Mouse (Mus musculus) liver, embryonic 15.5 days (tissue): ENCODE data around the gene Hoxd13. TPM values are rescaled to one million over a fixed set of nuclear protein-coding genes. Genes with fewer than 3 reads are reported as not detected.

Experiments used
- ATAC-seq: fragments of 200-750 bp; cut with Nextera tagmentation; 2 replicates; pipeline ENCODE4 v1.8.0; 2017; ENCODE audit warnings: moderate number of reproducible peaks, mild to moderate bottlenecking, moderate library complexity; ENCODE audit not compliant: insufficient read depth
- H3K27ac ChIP-seq: fragments of 300-500 bp; sonication (generic); replicated peaks from 2 replicates; pipeline ENCODE4 v1.5.1; 2015; ENCODE audit warnings: mild to moderate bottlenecking, inconsistent platforms
- H3K27me3 ChIP-seq: fragments of 300-500 bp; sonication (generic); 2 replicates; pipeline ENCODE4 v1.6.1; 2015; ENCODE audit warnings: mild to moderate bottlenecking, inconsistent platforms
- H3K36me3 ChIP-seq: fragments of 300-500 bp; sonication (generic); replicated peaks from 2 replicates; pipeline ENCODE4 v1.6.1; 2015; ENCODE audit warnings: moderate library complexity, mild to moderate bottlenecking, inconsistent platforms
- H3K4me1 ChIP-seq: fragments of 300-500 bp; sonication (generic); replicated peaks from 2 replicates; pipeline ENCODE4 v1.6.1; 2015; ENCODE audit warnings: inconsistent platforms
- H3K4me2 ChIP-seq: fragments of 300-500 bp; sonication (generic); 2 replicates; pipeline ENCODE4 v1.6.1; 2015; ENCODE audit warnings: moderate library complexity, mild to moderate bottlenecking, inconsistent platforms
- H3K4me3 ChIP-seq: fragments of 300-500 bp; sonication (generic); replicated peaks from 2 replicates; pipeline ENCODE4 v1.5.1; 2015; ENCODE audit warnings: mild to moderate bottlenecking, inconsistent platforms
- H3K9ac ChIP-seq: fragments of 300-500 bp; sonication (generic); 2 replicates; pipeline ENCODE4 v1.6.1; 2015; ENCODE audit warnings: moderate library complexity, mild to moderate bottlenecking, inconsistent platforms
- H3K9me3 ChIP-seq: fragments of 300-500 bp; sonication (generic); replicated peaks from 2 replicates; pipeline ENCODE4 v1.6.1; 2016; ENCODE audit warnings: inconsistent platforms
- WGBS: fragments of 180-500 bp; shearing (Covaris S2); methylation state at CpG from one replicate; pipeline ENCODE4 v1.1.7; 2015; ENCODE audit warnings: mixed read lengths; ENCODE audit not compliant: insufficient replicate concordance; 5-methylcytosine and 5-hydroxymethylcytosine counted together
- polyA plus RNA-seq: library from polyadenylated mRNA; unstranded; fragments of >200 nt; fragmentation: Nextera tagmentation; extraction: Ambion mirVana; gene quantifications from 2 replicates; pipeline ENCODE4 v1.2.1, GENCODE M21; 2015

The Hoxd13 gene
- polyA plus RNA-seq, 1 experiment from 2014 or later = not detected

DNA sequence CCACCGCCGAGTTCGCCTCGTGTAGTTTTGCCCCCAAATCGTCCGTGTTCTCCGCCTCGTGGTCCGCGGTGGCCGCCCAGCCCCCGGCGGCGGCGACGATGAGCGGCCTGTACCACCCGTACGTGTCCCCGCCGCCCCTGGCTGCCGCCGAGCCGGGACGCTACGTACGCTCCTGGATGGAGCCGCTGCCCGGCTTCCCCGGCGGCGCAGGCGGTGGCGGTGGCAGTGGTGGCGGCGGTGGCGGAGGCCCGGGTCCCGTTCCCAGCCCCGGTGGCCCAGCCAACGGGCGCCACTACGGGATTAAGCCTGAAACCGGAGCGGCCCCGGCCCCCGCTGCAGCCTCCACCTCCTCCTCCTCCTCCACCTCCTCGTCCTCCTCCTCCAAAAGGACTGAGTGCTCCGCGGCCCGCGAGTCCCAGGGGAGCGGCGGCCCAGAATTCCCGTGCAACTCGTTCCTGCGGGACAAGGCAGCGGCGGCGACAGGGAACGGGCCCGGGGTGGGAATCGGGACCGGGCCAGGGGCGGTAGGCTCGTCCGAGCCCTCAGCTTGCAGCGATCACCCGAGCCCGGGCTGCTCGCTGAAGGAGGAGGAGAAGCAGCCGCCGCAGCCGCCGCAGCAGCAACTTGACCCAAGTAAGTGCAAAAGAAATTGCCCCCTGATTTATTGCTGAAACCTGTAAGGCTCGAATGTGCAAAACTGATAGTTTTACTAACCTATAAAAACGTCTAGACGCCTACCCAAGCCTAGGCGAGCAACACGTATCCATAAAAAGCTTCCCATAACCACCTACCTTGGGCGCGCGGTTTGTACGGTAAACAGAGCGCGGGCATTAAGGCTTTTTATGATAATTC lies 30.3 kb downstream of the Hoxd13 start:
- WGBS = 1% methylated on average over 84 of the region's 86 CpGs
- H3K9ac ChIP-seq = no peak overlapping the region
- H3K4me3 ChIP-seq = peak overlapping the region; percentile 30
- peaks cover 100% of the 10 kb centered on the region for H3K27me3 ChIP-seq
- no peak for ATAC-seq
- H3K4me2 ChIP-seq = peak overlapping the region; percentile 55
- no peaks in the 10 kb centered on the region for H3K9me3 ChIP-seq
- H3K4me1 ChIP-seq = peaks cover 6% of the 10 kb centered on the region
- no peaks in the 10 kb centered on the region for H3K36me3 ChIP-seq
- no peak overlapping the region for H3K27ac ChIP-seq

DNA sequence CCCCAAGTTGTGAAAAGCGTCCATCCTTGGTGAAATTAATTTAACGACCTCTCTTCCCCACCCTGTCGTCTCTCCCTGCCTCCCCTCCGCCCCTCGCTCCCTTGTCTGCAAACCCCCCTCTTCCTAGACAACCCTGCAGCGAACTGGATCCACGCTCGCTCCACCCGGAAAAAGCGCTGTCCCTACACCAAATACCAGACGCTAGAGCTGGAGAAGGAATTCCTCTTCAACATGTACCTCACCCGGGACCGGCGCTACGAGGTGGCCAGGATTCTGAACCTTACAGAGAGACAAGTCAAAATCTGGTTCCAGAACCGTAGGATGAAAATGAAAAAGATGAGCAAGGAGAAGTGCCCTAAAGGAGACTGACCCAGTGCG lies 30.9 kb downstream of the Hoxd13 start:
- ATAC-seq = no peak
- no peak overlapping the region for H3K4me3 ChIP-seq
- WGBS = 4% methylated on average over 17 of the region's 17 CpGs
- H3K36me3 ChIP-seq = no peaks in the 10 kb centered on the region
- H3K4me1 ChIP-seq = peaks cover 6% of the 10 kb centered on the region
- H3K9ac ChIP-seq = no peak overlapping the region
- no peak overlapping the region for H3K4me2 ChIP-seq
- no peaks in the 10 kb centered on the region for H3K9me3 ChIP-seq
- H3K27ac ChIP-seq = no peak overlapping the region
- H3K27me3 ChIP-seq = peaks cover 100% of the 10 kb centered on the region

DNA sequence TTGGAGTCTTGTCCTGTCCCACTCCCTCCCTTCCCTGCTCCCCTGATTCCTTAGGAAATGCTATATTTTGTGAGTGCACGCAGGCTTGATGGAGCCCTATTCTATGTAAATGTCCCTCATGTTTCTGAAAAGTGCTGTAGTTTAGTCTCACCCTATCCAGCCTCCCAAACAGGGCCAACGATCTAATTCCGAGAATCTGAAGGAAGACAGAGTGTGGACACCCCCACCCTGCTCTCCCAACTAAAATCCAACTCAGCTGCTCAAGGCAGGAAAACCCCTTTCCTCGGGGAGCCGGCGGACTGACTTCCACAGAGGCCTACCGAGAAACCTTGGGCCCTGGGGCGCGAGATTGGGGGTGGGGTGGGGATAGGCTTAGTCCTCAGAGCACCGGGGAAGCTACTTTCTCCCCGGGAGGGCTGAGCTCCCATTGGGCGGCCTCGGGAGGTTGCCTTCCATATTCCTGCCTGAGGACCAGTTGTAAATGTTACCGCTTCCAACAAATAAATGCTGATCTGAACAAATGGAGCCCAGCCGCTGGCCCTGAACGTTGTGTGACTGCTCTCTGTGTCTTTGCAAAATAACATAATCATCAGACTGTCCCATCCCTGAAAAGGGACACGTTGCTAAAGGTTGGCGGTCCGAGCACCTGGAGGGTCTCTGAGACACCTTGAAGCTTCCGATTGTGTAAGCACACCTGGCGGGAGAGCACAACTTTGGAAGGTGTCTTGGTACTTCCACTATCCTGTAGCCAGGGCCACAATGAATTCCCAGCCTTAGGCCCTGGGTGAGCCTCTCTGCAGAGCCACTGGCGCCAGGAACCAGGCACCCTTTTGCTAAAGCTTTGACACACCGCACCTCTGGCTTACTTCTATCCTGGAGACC lies 31.8 kb downstream of the Hoxd13 start:
- Histone ChIP-seq H3K36me3 (no peaks in the 10 kb centered on the region), H3K4me2 (no peak overlapping the region), H3K27ac (no peak overlapping the region), H3K4me1 (peaks cover 11% of the 10 kb centered on the region), H3K27me3 (peaks cover 100% of the 10 kb centered on the region), H3K9me3 (no peaks in the 10 kb centered on the region), H3K9ac (no peak overlapping the region), H3K4me3 (no peak overlapping the region)
- ATAC-seq = no peak
- 11% methylated on average over 23 of the region's 23 CpGs for WGBS

- H3K9ac ChIP-seq = no peak overlapping the region
- no peak overlapping the region for H3K27ac ChIP-seq
- 7% methylated on average over 22 of the region's 22 CpGs for WGBS
- no peaks in the 10 kb centered on the region for H3K36me3 ChIP-seq
- H3K4me1 ChIP-seq = peaks cover 17% of the 10 kb centered on the region
- ATAC-seq = no peak
- H3K9me3 ChIP-seq = no peaks in the 10 kb centered on the region
- peaks cover 100% of the 10 kb centered on the region for H3K27me3 ChIP-seq
- no peak overlapping the region for H3K4me2 ChIP-seq
- H3K4me3 ChIP-seq = no peak overlapping the region
Observed at GRCm38 (mm10) chr2:74700546-74701112, 32.5 kb downstream of the Hoxd13 start.

- Histone ChIP-seq H3K4me2 (no peak overlapping the region), H3K27me3 (peaks cover 100% of the 10 kb centered on the region), H3K9me3 (no peaks in the 10 kb centered on the region), H3K4me1 (peaks cover 17% of the 10 kb centered on the region), H3K36me3 (no peaks in the 10 kb centered on the region), H3K9ac (no peak overlapping the region), H3K4me3 (no peak overlapping the region), H3K27ac (no peak overlapping the region)
- 15% methylated on average over 17 of the region's 17 CpGs for WGBS
- no peak for ATAC-seq
Observed at GRCm38 (mm10) chr2:74701949-74702819, 34.1 kb downstream of the Hoxd13 start.

GRCm38 (mm10) chr2:74702820-74703219 lies 34.7 kb downstream of the Hoxd13 start:
- no peak overlapping the region for H3K4me3 ChIP-seq
- no peaks in the 10 kb centered on the region for H3K36me3 ChIP-seq
- H3K4me2 ChIP-seq = no peak overlapping the region
- peaks cover 13% of the 10 kb centered on the region for H3K4me1 ChIP-seq
- peaks cover 100% of the 10 kb centered on the region for H3K27me3 ChIP-seq
- WGBS = 28% methylated on average over 6 of the region's 6 CpGs
- no peak for ATAC-seq
- H3K9ac ChIP-seq = no peak overlapping the region
- no peak overlapping the region for H3K27ac ChIP-seq
- H3K9me3 ChIP-seq = no peaks in the 10 kb centered on the region

DNA sequence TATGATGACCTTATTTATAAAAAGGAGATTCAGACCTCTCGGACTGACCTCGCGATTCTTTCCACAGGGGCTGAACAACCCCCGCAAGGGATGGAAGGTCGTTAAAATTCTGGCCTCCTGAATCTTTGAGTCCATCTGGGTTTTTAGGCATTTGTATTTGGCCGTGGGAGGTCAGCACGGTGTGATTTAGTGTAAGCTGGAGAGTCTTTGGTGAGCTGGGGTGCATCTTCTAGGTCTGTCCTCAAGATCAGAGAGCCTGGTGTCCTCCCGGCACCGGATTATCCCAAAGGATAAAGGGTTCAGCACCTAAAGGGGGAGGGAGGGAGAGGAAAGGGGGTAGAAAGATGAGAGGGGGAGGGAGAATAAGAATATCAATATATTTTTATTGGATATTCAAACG lies 35.2 kb downstream of the Hoxd13 start:
- H3K27ac ChIP-seq = no peak overlapping the region
- no peak for ATAC-seq
- H3K9me3 ChIP-seq = no peaks in the 10 kb centered on the region
- no peak overlapping the region for H3K9ac ChIP-seq
- peaks cover 100% of the 10 kb centered on the region for H3K27me3 ChIP-seq
- WGBS = 15% methylated on average over 10 of the region's 10 CpGs
- H3K4me2 ChIP-seq = no peak overlapping the region
- H3K4me3 ChIP-seq = no peak overlapping the region
- H3K4me1 ChIP-seq = peaks cover 10% of the 10 kb centered on the region
- H3K36me3 ChIP-seq = no peaks in the 10 kb centered on the region

- Histone ChIP-seq H3K36me3 (no peaks in the 10 kb centered on the region), H3K27me3 (peaks cover 100% of the 10 kb centered on the region), H3K27ac (no peak overlapping the region), H3K9ac (no peak overlapping the region), H3K4me2 (no peak overlapping the region), H3K4me3 (no peak overlapping the region), H3K9me3 (no peaks in the 10 kb centered on the region), H3K4me1 (peaks cover 10% of the 10 kb centered on the region)
- 8% methylated on average over 26 of the region's 26 CpGs for WGBS
- no peak for ATAC-seq
Observed at GRCm38 (mm10) chr2:74703720-74704392, 35.7 kb downstream of the Hoxd13 start.

DNA sequence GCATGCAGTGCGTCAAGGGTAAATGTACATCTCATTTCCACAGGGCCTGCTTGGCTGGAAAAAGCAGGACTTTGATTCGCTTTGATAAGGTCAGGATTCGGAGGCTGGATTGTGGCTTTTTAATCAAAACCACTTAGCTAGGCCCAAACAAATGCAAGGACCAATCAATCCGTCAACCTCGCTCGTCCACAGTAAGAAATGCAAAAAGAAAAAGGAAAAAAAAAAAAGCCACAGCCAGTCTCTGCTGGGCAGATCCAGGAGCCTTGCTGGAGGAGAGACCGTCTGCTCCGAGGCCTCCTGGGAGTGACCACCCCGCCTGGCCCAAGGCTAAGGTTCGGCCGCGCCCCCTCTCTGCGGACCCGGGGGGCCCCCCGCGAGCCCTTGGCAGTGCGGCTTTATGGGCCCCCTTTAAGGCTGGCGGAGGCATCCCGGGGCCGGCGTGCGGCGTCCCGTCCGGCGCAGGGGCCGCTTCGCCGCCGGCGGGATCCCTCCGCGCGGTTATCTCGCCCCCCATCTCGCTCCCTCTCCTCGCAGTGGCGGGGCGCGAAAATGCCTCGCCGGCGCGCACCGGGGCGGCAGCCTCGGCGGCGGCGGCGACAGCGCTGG lies 36.4 kb downstream of the Hoxd13 start, which contains the start of gene Hoxd8:
Hoxd8 (plus strand) TSS at position 223 of the 606 bp plus-strand sequence.
- Histone ChIP-seq H3K27ac (no peak within 1 kb of the TSS), H3K4me2 (peak within 1 kb of the TSS; percentile 62), H3K27me3 (peaks cover 100% of the 10 kb centered on the region), H3K9ac (no peak within 1 kb of the TSS), H3K36me3 (no peaks in the 10 kb centered on the region), H3K9me3 (no peaks in the 10 kb centered on the region), H3K4me3 (peak within 1 kb of the TSS; percentile 40), H3K4me1 (peaks cover 10% of the 10 kb centered on the region)
- ATAC-seq = no peak
- 1% methylated on average over 52 of the region's 52 CpGs for WGBS
